Mouse (Mus musculus) c-Kit-negative CD71-positive TER-119-positive erythroid progenitor cells, embryonic 14.5 days (primary cell): ENCODE measurements around the gene Tcf7l1.

ENCODE experiments used
- DNase-seq: peaks from one replicate; pipeline ENCODE4 v3.0.0-alpha.2; 2013; ENCODE audit warnings: low read depth, low spot score

Gene Tcf7l1

DNA sequence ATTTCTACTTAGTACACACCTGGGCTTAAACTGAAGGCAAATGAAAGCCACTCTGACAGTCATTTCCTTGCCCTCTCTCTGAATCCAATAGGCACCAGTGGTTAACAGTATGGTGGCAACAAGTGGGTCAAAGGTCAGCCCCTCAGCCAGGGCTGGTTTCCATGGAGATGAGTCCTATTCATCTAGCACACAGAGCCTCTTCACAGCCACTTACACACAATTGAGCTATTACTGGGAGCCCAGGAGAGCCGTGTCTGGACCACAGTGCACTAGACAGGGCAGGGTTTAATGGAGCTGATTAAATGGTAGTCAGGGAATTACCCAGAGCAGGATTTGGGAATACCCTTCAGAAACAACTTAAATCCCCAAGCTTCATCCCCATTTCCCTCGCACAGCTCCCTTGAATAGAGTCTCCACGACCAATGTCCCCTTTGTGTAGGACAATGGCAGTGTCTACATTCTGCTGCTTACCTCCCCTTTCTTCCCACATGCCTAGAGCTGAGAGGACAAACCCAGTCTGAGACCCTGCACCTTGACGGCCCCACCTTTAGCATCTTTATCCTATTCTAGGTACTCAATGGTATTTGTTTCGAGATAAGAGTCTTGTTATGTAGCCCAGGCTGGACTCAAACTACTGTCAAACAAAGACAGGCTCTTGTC lies 89.5 kb downstream of the Tcf7l1 start:
- no peak for DNase-seq

DNA sequence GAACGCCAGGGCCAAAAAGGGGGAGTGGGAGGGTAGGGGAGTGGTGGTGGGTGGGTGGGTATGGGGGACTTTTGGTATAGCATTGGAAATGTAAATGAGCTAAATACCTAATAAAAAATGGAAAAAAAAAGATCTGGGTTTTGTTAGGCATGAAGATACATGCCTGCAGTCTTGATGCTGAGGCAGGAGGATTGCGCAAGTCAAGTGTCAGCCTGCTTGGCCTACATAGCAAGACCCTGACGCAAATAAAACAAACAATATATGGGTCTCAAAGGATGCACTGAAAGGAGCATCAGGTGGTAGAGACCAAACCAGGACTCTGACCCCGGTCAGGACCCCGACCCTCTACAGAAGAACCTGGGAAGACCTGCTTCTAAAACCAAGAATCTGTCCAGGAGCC lies 90.5 kb downstream of the Tcf7l1 start:
- DNase-seq = no peak

DNA sequence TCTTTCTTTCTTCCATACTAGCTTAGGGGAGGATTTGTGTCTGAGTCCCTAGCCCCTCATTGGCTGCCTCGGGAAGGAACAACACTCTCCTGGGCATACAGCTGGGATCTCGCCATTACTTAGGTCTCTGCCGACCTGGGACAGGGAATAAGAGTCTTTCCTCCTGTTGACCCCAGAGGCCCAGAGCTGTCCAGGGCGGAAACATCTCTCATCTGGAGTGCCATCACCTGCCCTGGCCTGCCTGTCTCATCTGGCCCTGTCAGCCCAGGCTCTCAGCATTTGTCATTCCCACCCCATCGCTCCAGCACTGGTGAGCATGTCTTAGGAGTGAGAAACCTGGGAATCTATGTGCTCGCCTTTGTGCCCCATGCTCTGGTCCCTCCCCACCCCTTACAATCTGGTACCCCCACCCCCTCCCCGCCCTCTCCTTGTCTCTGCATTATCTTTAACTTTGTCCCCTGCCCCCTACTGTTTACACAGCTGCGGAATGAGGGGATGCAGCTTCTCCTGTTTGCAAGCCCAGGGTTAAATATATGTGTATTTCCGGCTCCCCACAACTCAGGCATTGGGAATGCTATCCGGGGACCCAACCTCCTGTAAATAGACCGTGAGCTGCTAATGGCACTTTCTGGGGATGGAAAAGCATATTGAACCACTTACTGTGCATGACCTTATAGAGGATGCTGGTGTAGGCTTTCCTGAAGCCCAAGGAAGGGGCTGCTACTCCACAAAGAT lies 92.3 kb downstream of the Tcf7l1 start:
- no peak for DNase-seq

DNA sequence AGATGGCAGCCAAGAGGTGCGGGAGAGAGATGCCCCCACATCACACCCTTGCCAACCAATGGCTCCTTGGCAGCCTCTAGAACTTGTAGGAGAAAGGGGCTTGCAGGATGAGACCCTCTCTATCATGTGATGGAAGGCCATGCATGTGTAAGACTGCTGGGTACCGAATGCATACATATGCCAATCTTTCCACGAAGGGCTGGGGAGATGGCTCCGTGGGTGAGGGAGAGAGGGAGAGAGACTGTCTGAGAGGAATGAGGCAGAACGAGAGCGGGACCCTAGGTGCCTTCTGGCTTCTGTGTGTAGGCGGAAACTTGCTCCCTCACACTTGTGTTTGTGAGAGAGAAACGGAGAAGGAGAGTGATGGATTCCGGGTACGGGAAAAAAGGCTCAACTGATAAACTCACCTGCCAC lies 94.3 kb downstream of the Tcf7l1 start:
- DNase-seq = no peak

DNA sequence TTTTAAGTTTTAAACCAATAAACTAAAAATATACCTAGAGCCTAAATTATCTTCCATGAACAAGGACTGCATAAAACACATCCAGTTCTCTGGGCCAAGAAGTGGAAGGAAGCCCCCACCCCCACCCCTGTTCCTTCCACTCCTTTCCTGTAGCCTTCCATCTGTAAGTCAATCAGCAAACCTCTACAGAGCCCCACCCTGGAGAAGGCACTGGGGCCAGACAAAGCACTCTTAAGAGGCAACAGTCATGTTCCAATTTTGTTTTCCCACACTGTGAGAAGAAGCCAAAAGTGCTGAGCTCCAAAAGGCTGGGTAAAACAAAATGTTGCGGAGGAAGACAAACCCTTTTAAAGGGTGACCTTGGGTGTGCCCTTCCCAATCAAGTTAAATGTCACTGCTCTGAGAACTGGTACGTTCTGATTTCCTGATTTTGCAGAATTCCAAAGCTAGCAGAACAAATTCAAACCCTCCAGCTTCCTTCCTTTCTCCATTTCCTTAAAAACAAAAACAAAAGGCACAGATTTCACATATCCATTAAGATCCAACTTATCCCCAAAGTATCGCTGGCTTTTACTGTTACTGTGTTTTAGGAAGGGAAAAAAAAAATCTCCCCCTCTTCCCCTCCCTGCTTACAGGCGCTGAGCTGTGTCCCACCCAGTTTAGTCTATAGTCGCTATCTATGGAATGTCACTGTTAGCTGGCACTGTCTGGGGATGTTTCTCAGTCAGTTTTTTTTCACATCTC lies 94.8 kb downstream of the Tcf7l1 start:
- no peak for DNase-seq

DNA sequence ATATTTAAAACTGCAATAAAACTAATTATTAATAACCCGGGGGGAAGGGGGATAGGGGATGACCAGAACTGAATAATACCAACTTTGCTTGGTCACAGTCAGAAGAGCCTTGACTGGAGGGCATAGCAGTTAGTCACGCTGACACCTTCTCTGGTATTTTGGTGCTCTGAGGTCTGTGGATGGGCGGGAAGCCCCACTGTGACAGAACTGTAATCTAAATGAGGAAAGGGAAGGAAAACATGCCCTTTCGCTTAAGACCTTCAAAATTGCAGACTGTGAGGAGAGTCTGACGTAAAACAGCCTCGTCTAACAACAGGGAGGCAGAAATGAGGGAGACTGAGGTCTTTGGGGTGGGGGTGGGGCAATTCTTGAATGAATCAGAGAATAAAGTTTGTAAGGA lies 96.6 kb downstream of the Tcf7l1 start:
- no peak for DNase-seq

DNA sequence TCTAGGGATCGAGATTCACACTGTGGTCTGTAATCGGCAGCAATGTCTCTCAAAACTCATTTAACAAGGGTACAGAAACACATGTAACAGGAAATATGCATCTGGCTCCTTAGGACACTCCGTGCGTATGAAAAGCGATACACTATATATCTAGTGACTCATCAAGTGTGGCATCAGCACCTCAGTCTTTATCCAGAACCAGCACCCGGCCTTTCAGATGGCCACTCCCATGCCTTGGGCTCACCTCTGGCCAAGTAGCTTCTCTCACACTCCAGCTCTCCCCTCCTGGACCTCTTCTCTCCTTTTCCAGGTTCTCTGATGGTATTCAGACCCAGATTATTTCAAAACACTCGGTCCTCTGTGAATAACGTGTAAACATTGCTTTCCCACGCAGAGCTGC lies 97.5 kb downstream of the Tcf7l1 start:
- DNase-seq = no peak

DNA sequence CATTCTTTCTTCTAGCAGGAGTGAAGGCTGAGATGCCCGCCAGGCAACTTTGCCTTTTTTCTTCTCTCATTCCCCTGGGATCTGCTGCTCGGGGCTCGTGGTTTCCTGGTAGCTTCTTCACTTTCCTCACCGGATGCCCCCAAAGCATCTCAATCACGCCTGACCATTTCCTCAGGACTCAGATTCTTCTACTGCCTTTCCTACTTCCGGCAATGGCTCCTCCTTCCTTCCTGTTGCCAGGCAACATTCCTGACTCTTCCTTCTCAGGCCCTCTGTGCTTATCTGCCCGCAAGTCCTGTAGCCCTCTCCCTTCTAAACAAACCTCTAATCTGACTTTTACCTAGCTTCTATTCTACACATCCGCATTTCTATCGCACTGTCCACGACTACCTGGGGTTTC lies 98.5 kb downstream of the Tcf7l1 start:
- DNase-seq = no peak

DNA sequence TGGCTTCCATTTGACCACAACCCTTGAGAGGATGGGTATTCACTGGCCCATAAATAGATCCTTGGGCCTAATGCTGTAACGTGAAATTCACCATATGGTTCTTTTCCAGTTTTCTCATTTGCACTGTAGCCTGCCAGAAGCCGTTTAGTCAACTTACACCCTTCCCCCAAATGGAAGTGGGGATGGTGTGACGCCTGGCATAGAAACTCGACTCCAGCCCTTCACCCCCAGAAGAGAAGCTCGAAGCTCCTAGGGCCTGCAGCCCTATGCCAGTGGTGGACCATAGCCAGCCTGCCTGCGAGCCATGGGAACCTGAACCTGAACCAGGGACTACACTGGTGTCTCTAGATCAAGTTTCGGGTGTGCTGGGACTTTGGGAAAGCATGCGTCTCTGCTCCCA lies 99.1 kb downstream of the Tcf7l1 start:
- no peak for DNase-seq

DNA sequence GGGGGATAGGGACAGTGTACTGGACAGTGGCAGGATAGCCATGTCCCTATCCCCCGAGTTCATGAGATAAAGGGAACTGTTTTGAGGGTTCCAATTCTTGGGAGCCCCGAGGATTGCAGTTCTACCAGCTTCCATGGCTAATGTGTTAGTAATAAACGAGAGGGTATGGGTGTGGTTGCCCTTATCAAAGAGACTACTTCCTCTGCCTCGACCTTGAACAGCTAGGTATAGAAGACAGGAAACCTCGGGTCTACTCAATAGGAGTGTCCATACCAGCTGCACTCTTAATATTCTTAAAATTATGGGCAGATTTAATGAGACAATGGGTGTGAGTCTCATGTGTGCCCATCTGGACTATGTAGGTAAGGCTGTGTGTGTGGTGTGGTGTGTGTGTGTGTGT lies 100.0 kb downstream of the Tcf7l1 start:
- DNase-seq = no peak

DNA sequence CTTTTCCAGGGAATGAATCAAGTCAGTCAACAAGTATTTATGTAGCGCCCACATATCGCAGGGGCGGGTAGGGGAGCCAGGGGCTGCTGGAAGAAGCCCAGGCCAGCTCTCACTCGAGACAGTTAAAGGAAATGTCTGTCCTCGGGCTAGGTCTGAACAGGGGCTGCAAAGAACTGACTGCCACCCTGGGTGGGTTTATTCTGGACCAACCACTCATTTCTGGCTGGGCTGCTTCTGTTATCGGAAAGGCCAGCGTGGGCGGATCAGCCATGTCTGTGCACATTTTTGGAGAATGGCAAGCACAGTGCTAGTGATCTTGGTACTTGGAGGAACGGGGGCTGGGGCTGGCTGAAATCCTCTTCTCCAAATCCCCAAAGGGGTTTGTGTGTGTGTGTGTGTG lies 103.9 kb downstream of the Tcf7l1 start:
- DNase-seq = no peak

DNA sequence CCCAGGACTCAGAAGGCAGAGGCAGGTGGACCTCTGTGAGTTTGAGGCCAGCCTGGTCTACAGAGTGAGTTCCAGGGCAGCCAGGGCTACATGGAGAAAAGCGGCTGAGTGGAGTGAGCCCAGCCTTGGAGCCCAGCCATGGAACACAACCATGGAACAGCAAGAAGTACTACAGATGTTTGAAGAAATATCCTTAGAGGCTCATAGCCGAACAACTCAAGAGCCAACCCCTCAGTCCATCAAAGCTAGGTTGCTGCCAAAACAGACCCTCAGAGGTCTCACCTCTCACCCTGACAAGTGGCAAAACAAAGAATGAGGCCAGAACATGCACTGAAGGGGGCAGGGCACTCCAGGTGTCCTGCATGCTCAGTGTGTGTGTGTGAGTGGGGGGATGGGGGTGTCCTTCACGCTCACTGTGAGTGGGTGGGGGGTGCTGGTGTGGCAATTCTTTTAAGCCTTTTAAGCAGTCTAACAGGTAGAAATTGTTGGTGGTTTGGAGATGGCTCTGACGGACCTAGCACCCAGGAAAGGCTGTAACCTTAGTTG lies 104.7 kb downstream of the Tcf7l1 start:
- DNase-seq = no peak

DNA sequence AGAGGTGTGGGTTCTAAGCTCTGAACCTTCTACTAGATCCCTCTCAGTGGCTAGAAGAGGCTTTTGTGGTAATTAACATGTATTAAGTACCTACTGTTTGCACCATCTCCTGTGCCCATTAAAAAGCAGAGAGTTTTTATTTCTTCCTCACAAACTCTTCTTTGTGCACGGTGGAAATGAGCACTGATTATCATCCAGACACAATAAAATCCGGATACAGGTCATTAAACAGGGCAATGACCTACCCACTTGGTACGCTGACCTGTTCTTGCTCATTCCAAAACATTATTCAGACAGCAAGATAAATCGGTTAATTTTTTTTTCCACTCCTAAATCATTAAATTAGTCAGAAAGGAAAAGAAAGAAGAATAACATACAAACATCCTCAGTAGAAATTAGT lies 106.8 kb downstream of the Tcf7l1 start:
- DNase-seq = no peak

DNA sequence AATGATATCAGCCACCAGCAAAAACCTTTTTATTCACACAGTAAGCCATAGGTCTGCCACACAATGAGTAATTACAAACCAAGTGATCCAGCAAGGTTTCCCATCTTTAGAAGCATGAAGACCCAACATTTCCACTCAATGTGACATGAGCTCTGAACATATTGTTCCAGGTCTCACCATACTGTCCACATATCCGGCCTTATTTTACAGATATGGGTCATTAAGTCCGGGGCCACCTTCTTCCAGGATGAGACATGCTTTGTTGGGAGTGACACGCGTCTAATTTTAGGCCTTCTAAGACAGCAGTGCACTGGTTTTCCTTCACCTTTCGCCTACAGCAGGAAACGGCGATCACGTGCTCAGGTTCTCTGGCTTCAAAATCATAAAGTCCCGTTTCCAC lies 108.1 kb downstream of the Tcf7l1 start:
- no peak for DNase-seq

DNA sequence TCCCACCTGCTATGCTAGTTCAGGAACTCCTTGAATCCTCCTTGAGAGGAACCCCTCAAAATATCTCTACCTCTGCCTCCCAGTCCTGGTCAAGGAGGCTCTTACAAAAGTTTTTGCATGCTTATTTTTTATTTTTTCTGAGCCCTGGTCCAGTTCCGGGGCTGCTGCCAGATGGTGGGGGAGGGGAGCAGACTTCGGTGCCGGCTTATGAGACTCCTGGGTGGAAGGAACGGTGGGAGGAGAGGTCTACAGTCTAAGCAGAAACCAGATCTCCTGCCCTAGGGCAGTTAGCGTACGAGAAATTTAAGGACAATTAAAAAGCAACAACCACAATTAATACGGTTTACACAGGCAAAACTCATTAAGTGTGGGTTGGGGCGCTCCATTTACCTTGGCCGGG lies 110.4 kb downstream of the Tcf7l1 start:
- no peak for DNase-seq

DNA sequence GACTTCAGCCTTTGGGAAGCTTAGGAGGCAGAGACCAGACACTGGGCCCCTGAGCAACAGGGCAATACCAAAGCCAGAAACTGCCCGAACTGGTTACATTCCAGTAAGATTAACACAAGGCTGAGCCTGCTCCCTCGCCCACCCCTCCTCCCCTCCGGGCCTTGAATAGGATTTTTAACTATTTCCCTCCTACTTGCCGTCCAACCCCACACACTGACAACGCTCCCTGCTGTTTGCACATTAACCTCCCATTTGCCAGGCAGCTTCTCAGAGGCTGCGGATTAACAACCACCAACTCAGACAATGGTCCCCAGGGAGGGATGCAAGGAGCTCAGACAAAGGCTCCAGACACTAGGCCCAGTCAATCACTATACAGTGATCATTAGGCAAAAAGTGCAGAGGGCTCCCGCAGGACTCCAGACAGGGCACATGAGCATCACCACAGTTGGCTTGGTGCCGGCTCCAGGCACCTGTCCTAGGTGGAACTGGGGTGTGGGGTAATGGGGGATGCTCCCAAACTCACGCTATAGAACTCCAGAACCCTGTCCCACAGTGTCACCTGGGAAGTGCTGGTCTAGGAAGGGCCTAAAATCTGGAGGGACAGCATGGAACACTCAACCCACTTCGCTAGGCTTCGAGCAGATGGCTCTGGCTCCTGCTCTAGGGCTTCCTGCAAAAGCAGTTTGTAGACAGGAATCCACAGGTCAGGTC lies 111.4 kb downstream of the Tcf7l1 start:
- no peak for DNase-seq

DNA sequence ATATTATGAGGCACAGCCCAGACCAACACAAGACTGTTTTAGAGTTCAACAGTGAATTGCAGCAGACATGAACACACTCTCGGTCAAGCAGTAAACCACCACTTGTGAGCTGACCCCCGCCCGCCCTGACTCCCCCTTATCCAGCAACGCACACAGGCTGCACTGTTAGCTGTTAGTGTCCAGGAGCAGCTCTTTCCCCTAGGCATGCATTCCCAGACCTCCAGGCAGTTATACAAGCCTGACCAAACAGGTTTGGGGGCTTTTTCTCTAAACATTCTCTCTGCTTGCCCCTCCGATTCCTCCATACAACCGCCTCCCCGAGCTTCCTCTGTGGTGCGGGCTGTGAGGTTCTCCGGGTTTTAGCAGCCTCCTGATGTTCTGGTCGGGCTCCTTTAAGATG lies 112.0 kb downstream of the Tcf7l1 start:
- DNase-seq = no peak

DNA sequence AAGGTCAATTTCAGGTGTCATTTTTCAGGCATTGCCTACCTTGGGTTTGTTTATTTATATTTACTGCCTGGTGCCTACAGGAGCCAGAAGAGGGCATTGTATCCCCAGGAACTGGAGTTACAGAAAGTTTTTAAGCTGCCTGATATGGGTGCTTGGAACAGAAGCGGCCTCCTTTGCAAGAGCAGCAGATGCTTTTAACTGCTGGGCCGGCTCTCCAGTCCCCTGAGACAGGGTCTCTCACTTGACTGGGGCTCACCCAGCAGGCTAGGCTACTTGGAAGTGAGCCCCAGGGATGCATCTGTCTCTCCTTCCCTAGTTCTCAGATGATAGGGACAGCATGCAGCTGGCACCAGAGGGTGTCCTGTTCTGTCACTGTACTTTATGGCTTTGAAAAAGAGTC lies 112.7 kb downstream of the Tcf7l1 start:
- no peak for DNase-seq

DNA sequence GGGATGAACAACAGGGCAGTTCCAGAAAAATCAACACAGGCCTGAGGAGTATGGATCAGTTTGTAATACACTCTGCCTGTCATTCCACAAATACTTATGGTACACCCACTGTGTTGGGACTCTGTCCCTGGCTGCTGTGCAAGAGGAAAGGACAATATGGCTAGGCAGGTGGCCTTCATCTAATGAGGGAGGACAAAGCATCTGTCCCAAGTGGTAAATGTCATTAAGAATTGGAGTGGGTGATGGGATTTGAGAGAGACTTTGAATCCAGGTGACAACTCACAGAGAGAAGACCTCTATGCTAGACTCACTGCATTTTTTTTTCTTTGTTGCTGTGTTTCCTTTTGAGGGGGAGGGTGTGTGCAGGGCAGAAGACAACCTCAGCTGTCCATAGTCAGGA lies 115.3 kb downstream of the Tcf7l1 start:
- DNase-seq = no peak

DNA sequence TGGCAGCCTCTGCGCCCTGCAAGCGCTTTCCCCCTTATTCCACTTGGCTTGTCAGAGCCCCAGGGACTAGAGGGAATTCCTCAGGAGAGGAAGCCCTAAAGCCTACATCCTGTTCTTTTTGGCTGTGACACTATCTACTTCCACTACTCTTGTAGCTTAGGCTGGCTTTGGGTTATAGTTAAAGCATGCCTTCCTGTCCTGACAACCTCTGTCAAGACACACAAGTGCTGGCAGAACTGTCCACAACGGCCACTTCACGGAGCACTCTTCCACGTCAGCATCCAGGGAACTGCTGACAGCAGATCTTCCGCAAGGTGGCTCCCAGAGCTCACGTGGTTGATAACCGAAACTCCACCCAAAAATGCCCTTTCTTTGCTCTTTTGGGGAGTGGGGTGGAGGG lies 117.9 kb downstream of the Tcf7l1 start:
- DNase-seq = no peak

DNA sequence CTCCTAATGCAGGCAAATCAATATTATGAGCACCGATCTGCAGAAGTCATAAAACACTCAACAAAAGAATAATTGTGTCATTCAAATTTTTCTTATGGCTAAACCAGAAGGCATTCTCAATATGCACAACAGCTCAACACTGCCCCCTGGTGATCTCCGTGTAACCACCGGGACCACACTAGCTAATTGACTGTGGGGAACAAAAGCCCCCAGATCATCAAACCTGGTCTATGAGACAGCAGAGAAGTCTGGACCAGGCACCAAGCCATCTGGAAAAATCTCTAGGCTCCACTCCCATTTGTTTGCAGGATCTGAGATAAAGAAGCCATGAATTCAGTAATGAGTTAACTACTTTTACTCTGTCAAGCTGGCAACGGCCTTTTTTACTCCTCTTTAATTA lies 122.0 kb downstream of the Tcf7l1 start:
- DNase-seq = peak; percentile 8

DNA sequence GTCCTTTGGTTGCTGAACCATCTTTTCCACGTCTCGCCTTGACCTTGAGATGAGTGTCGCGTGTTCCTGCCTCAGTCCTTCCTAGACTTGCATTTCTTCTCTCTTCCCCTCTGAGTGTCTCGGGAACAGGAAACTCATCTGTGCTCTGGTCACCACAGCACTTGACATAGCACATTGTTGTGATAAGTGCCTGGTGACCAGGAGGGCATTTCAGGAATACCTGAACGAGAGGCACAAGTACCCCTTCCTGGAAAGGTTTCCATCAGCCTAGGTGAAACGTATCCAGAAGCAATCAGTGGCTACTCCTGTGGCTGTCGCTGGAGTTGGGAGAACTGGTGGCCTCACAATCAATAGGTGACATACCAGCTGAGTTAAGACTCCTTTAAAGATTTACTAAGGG lies 124.8 kb downstream of the Tcf7l1 start:
- DNase-seq = no peak
